Mouse (Mus musculus) lung, postnatal 0 days (tissue): Measurements from ENCODE around the gene Ppp1r13l.

Experiments used
- CTCF ChIP-seq: IDR thresholded peaks from 2 replicates; pipeline ENCODE4 v1.5.1; 2016; ENCODE audit warnings: antibody characterized with exemption, mild to moderate bottlenecking
- EP300 ChIP-seq: IDR thresholded peaks from 2 replicates; pipeline ENCODE4 v1.6.1; 2016; ENCODE audit warnings: antibody characterized with exemption, mild to moderate bottlenecking, control low read depth

GRCm38 (mm10) chr7:19331910-19332309 is 27.6 kb upstream of the Ppp1r13l start:
- no peak for TF ChIP-seq CTCF
- no peak for TF ChIP-seq EP300
